Mouse (Mus musculus) heart, postnatal 36 days (tissue): ENCODE measurements around the gene Lrrc49. TPM values are rescaled to one million over a fixed set of nuclear protein-coding genes. Genes with fewer than 3 reads are reported as not detected.

Experiments used
- DNase-seq, 2 experiments: peaks; one replicate each; pipeline ENCODE4 v3.0.0; 2021 to 2022
- intact Hi-C: fragments of 180-260 bp; cut with DNase I; formaldehyde crosslinking; loops from one replicate; pipeline ENCODE4 v1.15.1; 2025
- total RNA-seq, 2 experiments: library from RNA; stranded (reverse); gene quantifications; 2 replicates each; pipeline ENCODE4 v1.2.3; 2021

The Lrrc49 gene
- total RNA-seq, 2 experiments from 2014 or later = 3.7 to 4.2 TPM

- intact Hi-C loops = no loop called here
- DNase-seq = no peak
Observed at GRCm38 (mm10) chr9:60546169-60546568, 141.8 kb downstream of the Lrrc49 start.

GRCm38 (mm10) chr9:60545361-60546096 lies 142.4 kb downstream of the Lrrc49 start:
- intact Hi-C loops = no loop called here
- no peak for DNase-seq

GRCm38 (mm10) chr9:60543422-60544015 lies 144.4 kb downstream of the Lrrc49 start:
- intact Hi-C loops = no loop called here
- no peak for DNase-seq

- DNase-seq = no peak
- intact Hi-C loops = no loop called here
Observed at GRCm38 (mm10) chr9:60530310-60530709, 157.6 kb downstream of the Lrrc49 start.

- intact Hi-C loops = no loop called here
- DNase-seq = no peak
Observed at GRCm38 (mm10) chr9:60529348-60530243, 158.4 kb downstream of the Lrrc49 start.

GRCm38 (mm10) chr9:60528269-60528668 lies 159.7 kb downstream of the Lrrc49 start:
- intact Hi-C loops = no loop called here
- DNase-seq = no peak

- intact Hi-C loops = no loop called here
- no peak for DNase-seq
Observed at GRCm38 (mm10) chr9:60527836-60528235, 160.1 kb downstream of the Lrrc49 start.

GRCm38 (mm10) chr9:60527051-60527450 lies 160.9 kb downstream of the Lrrc49 start:
- intact Hi-C loops = no loop called here
- DNase-seq = no peak

- DNase-seq = no peak
- intact Hi-C loops = no loop called here
Observed at GRCm38 (mm10) chr9:60526195-60526594, 161.8 kb downstream of the Lrrc49 start.

- DNase-seq = peak; percentile 70 to 75
Observed at GRCm38 (mm10) chr9:60521806-60522264, 166.1 kb downstream of the Lrrc49 start, which contains the start of gene Thsd4. Gene Thsd4, minus strand, starts transcription at chr9:60522046.

GRCm38 (mm10) chr9:60521143-60521542 lies 166.8 kb downstream of the Lrrc49 start:
- DNase-seq = no peak
- intact Hi-C loops = no loop called here

More at GRCm38 (mm10) chr9:60521806-60522264, 166.1 kb downstream of the Lrrc49 start, which contains the start of gene Thsd4:
- intact Hi-C loops = loop anchor here (1.0 to 2.0 kb wide), 2 partner anchors 239 to 279 kb away; no protein-coding TSS in a partner anchor

GRCm38 (mm10) chr9:60519601-60520000 lies 168.4 kb downstream of the Lrrc49 start:
- no peak for DNase-seq
- intact Hi-C loops = no loop called here

Other genes with a start within 250 kb of the Lrrc49 start
- 1 to 10 TPM; 5.4 to 6.6 TPM for gene Thsd4, start 166.1 kb downstream of the Lrrc49 start, total RNA-seq
- 1 to 10 TPM; 1.7 to 2.3 TPM for gene Larp6, start 24.8 kb upstream of the Lrrc49 start, total RNA-seq
- gene Uaca, start 106.4 kb upstream of the Lrrc49 start, total RNA-seq = 10 to 100 TPM; 49.7 to 51.1 TPM